Mouse (Mus musculus): ENCODE results near the gene Eapp. TPM values are rescaled to one million over a fixed set of nuclear protein-coding genes. Genes with fewer than 3 reads are reported as not detected.

The Eapp gene
- polyA plus RNA-seq, 1 experiment from 2014 or later = 52.1 TPM

DNA sequence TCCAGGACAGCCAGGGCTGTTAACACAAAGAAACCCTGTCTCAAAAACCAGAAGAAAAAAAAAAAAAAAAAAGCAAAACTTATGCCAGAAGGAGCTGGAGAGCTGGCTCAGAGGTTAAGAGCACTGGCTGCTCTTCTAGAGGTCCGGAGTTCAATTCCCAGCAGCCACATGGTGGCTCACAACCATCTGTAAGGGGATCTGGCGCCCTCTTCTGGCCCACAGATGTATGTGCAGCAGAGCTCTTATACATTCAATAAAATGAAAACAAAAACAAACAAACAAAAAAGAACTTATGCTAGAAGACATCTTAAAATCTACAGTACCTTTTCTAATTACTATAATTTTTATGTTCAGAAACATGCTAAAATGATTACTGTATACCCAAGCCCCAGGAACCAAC lies 50.8 kb downstream of the Eapp start:
- DNase-seq (ENCODE audit: low spot score) = no peak
- H3K4me3 ChIP-seq = no peak overlapping the region
- H3K27me3 ChIP-seq (ENCODE audit: insufficient read depth, poor library complexity, severe bottlenecking) = no peaks in the 10 kb centered on the region
- H3K36me3 ChIP-seq = peaks cover 16% of the 10 kb centered on the region
- H3K27ac ChIP-seq = no peak overlapping the region
- no peaks in the 10 kb centered on the region for H3K9me3 ChIP-seq
- H3K4me1 ChIP-seq = no peaks in the 10 kb centered on the region; the same call in 1 of the 2 replicates
- WGBS = 70% methylated on average over 2 of the region's 2 CpGs

DNA sequence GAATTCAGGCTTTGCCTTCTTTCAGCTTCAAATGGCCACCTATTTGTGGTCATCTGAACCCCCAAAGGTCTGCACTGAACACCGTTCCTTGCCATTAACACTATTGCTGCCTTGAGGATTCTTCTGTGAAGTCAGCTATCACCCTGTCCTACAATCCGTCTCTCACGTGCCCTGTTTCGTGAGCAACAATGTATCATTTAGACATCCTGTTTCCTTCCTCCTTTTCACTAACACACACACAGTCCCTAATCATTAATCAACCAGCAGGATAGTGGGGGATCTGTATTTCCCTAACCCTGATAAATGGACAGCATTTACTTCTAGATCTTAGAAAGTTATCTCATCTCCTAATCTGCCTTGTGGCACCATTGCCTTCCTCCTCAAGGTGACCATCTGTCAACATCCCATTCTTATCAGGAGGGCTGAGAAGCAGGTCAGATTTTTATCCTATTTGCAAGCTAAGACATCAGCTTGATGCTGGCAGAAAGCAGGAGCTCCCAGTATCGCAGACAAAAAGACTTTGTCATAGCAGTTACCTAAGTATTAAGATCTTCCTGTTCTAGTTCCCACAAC lies 52.3 kb downstream of the Eapp start:
- Histone ChIP-seq H3K36me3 (peaks cover 9% of the 10 kb centered on the region), H3K27me3 (ENCODE audit: insufficient read depth, poor library complexity, severe bottlenecking) (no peaks in the 10 kb centered on the region)
- WGBS = 53% methylated on average over 5 of the region's 5 CpGs

DNA sequence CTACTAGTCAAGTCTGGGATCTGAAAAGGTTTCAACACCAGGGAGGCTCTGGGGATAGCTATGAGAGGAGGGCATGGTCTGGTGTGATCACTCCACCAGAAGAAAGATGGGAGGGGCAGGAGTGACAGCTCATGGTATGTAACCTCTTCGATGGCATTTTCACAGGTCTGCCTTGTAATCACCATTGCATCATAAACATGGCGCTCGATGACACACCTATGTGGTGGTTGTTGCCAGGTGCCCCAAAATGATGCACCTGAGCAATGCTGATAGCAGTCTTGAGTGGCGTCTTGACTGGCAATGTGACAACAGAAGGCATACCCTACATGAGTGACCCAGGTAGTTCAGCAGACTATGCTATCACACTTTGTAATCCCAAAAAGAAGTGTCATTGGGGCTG lies 54.3 kb downstream of the Eapp start:
- no peaks in the 10 kb centered on the region; the same call in 1 of the 2 replicates for H3K4me1 ChIP-seq
- no peak overlapping the region for H3K27ac ChIP-seq
- no peaks in the 10 kb centered on the region for H3K9me3 ChIP-seq
- H3K4me3 ChIP-seq = no peak overlapping the region
- 93% methylated on average over 4 of the region's 4 CpGs for WGBS
- H3K36me3 ChIP-seq = peaks cover 2% of the 10 kb centered on the region; the same call in 1 of the 2 replicates
- DNase-seq (ENCODE audit: low spot score) = no peak
- no peaks in the 10 kb centered on the region for H3K27me3 ChIP-seq (ENCODE audit: insufficient read depth, poor library complexity, severe bottlenecking)

More for the DNA sequence above, 52.3 kb downstream of the Eapp start:
- no peak for DNase-seq (ENCODE audit: low spot score)
- H3K27ac ChIP-seq = no peak overlapping the region
- H3K4me1 ChIP-seq = no peaks in the 10 kb centered on the region; the same call in 1 of the 2 replicates
- no peak overlapping the region for H3K4me3 ChIP-seq
- no peaks in the 10 kb centered on the region for H3K9me3 ChIP-seq

DNA sequence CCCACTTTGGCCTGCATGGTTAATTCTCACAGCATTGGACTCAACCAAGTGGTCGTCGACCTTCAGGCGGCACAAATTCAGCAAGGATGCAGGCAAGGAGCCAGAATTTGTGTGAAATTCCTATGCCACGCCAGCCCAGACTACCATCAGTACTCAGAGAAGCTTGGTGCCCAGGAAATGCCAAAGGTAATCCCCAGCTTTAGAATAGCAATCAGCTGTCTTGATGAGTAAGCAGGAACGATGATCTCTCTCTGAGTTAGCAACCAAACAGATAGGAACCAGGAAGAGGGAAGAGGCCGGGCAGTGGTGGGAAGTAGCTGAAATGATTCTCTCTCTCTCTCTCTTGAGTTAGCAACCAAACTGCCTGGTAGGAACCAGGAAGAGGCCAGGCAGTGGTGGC lies 55.4 kb downstream of the Eapp start:
- Histone ChIP-seq H3K4me3 (no peak overlapping the region), H3K36me3 (peaks cover 2% of the 10 kb centered on the region; the same call in 1 of the 2 replicates), H3K9me3 (no peaks in the 10 kb centered on the region), H3K4me1 (no peaks in the 10 kb centered on the region; the same call in 1 of the 2 replicates), H3K27me3 (ENCODE audit: insufficient read depth, poor library complexity, severe bottlenecking) (no peaks in the 10 kb centered on the region), H3K27ac (no peak overlapping the region)
- 91% methylated on average over 6 of the region's 6 CpGs for WGBS
- no peak for DNase-seq (ENCODE audit: low spot score)

DNA sequence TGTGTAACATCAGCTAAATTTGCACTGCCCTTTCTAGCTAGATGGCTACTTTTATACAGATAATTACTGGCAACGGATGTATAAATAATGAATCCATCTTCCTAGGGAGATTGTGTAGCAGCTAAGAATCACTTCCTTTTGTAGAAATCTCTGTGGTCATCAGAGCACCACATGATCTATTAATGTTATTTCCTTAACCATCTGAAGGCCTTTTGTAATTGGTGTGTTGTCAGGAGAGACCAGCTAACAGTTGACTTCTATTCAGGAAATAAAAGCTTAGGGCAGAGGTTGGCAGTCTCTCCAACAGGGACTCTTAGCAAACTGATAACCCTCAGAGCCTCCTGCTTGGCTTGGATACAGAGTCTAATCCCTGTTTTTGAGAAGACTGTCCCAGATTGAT lies 58.7 kb downstream of the Eapp start:
- H3K36me3 ChIP-seq = no peaks in the 10 kb centered on the region; the same call in 1 of the 2 replicates

DNA sequence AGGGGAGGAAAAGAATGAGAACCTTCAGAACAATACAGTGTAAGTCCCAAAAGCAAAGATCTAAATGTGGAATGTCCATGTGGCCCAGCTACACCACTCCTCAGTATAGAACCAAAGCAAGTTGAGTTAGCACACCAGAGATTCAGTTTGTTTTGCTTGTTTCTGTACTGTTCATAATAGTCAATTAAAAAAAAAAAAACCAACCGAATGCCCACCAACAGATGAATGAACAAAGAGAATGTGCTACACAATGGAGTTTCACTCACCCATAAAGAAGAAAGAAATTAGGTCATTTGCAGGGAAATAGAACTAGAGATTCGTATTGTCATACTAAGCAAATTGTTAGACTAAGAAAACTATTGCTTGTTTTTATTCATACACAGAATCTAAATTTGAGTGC lies 63.6 kb downstream of the Eapp start:
- WGBS = 83% methylated on average over 2 of the region's 2 CpGs
- no peak overlapping the region for H3K27ac ChIP-seq
- DNase-seq (ENCODE audit: low spot score) = no peak
- H3K36me3 ChIP-seq = no peaks in the 10 kb centered on the region
- H3K9me3 ChIP-seq = no peaks in the 10 kb centered on the region
- H3K4me3 ChIP-seq = no peak overlapping the region
- no peaks in the 10 kb centered on the region for H3K27me3 ChIP-seq (ENCODE audit: insufficient read depth, poor library complexity, severe bottlenecking)
- H3K4me1 ChIP-seq = no peaks in the 10 kb centered on the region

More for the DNA sequence above, 58.7 kb downstream of the Eapp start:
- Histone ChIP-seq H3K27ac (no peak overlapping the region), H3K4me1 (no peaks in the 10 kb centered on the region), H3K27me3 (ENCODE audit: insufficient read depth, poor library complexity, severe bottlenecking) (no peaks in the 10 kb centered on the region), H3K9me3 (no peaks in the 10 kb centered on the region), H3K4me3 (no peak overlapping the region)
- no peak for DNase-seq (ENCODE audit: low spot score)
- 86% methylated on average over 1 of the region's 1 CpGs for WGBS

DNA sequence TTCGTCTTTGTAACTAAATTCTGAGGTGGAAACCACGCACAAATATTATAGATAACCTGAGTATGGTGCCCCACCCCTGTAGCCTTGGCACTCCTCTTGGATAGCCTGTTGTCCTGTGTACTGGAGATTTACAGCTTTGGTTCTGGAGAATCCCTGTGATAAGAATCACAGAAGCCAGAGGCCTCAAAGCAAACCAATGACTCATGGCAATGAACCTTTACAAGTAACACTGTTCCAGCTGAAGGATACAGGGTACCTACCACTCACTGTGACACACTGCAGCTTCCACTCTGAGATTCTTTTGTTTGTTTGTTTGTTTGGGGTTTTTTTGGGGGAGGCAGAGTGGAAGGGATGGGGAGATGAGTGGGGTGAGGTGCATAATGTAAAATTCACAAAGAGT lies 73.8 kb downstream of the Eapp start:
- Histone ChIP-seq H3K4me1 (no peaks in the 10 kb centered on the region), H3K4me3 (no peak overlapping the region), H3K27ac (no peak overlapping the region), H3K9me3 (no peaks in the 10 kb centered on the region), H3K36me3 (no peaks in the 10 kb centered on the region), H3K27me3 (ENCODE audit: insufficient read depth, poor library complexity, severe bottlenecking) (no peaks in the 10 kb centered on the region)
- no peak for DNase-seq (ENCODE audit: low spot score)
- WGBS = 79% methylated on average over 2 of the region's 2 CpGs

MicroRNA genes within 50 kb of the gene (microRNA counts, 519-probe panel; counts per million panel counts)
- not detected for microRNA mmu-miR-1892

Small RNA genes within 50 kb of the gene (microRNA-seq; reads per million reads assigned to microRNA genes)
- gene Mir1892 = not detected

Other genes with a start within 250 kb of the Eapp start
- gene Sptssa, start 39.3 kb downstream of the Eapp start, polyA plus RNA-seq (2016; fragmentation: Nextera tagmentation; extraction: Ambion mirVana) = 121 and 126 TPM in 2 replicates
- gene Snx6, start 99.8 kb upstream of the Eapp start, polyA plus RNA-seq (2016; fragmentation: Nextera tagmentation; extraction: Ambion mirVana) = 123 and 162 TPM in 2 replicates
- gene Cfl2, start 167.0 kb upstream of the Eapp start, polyA plus RNA-seq (2016; fragmentation: Nextera tagmentation; extraction: Ambion mirVana) = 299 and 335 TPM in 2 replicates